Mouse (Mus musculus): ENCODE data around the gene Arl3.
A peak's percentile ranks its signal among the peaks of the same experiment; 100 is the strongest.

Arl3 gene

DNA sequence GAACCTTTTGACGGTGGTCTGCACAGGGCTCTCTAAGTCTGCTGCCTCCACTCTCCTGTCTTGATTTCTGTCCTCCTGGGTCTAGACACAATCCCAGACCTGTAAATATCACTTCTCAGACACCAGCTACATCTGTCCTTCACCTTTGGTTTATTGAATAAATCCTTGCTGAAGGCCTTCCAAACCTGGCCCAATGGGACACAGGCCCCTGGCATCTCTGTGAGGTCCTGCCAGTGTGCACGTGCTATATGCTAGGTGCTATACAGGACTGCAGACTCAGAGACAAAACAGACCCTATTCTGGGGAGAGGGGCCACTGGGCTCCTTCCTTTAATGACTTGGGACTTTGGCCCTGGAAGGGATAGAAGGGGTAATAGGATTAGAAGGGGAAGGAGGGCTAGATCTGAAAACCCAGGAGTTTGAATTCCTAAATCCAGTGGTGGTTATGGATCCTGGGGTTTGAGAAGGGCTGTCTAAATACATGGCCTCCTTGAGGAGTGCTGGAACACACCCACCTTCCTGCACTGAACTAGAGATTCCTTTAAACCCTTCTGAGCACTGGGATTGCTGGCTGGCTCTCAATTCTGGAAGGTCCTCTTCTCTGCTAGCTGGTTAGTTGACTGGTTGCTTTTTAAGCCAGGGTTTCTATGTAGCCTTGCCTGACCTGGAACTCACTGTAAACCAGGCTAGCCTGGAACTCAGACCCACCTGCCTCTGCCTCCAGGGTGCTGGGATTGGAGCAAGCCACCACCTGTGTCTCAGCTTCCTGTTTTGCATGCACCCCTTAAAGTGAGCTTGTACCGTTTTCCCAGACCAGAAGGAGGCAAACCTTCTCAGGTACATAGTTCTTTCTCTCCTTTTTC, 56.1 kb downstream of the Arl3 start:
- DNase-seq = no peak

GRCm38 (mm10) chr19:46515287-46515821, 57.6 kb downstream of the Arl3 start:
- no peak for DNase-seq

GRCm38 (mm10) chr19:46514387-46514786, 58.6 kb downstream of the Arl3 start:
- no peak for DNase-seq

DNA sequence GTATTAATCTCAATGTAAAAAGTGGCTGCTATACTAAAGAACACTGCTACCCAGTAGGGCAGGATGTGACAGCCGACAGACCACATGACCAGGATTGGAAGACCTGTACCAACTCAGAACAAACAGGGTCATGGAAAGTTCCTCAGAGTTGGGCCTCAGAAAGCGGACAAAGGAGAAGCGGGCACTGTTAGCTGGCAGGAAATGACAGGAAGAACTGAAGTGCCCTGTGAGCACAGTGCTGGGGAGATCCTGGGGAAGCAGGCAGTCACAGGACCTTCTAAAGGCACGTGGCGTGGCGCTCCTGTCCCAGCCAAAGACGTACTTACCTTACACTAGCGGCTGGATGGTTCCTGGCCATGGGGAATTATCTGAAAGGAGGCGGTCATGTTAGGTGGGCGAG, 61.7 kb downstream of the Arl3 start:
- DNase-seq = peak; percentile 53

- no peak for DNase-seq
Measured at GRCm38 (mm10) chr19:46510824-46511223, 62.2 kb downstream of the Arl3 start.

DNA sequence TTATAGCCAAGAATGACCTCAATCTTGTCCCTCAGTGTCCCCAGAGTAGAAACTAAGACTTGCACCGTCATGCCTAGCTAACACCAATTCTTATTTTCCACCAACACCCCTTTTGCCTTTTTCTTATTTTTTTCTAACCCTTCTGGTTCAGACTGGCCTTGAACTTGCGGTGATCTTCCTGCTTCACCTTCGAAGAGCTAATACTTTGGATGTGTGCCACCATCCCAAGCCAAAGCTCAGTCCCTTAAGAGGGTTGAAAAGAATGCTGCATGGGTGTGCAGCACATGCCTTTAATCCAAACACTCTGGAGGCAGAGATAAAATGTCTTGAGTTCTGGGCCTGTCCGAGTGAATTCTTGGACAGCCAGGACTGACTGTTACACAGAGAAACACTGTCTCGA, 62.6 kb downstream of the Arl3 start:
- no peak for DNase-seq

DNA sequence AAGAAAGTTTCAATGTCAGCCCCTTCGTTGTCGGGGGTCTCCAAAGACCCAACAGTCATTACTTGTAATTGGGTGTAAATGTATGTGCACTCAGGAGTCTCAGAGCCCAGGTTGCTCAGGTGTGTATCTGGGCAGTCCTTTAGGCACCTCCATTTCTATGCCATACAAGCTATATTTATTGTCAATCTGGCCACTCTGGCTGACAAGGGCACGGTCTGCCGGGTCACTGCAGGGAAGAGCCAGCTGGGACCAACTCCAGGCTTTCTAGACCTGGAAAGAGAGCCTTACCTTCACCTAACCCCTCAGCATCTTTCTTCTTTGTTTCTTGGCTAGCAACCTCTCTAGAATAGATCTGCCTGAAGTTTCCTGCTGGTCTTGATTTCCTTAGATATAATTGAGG, 63.3 kb downstream of the Arl3 start:
- peak; percentile 11 for DNase-seq

GRCm38 (mm10) chr19:46509202-46509601, 63.8 kb downstream of the Arl3 start:
- no peak for DNase-seq

DNA sequence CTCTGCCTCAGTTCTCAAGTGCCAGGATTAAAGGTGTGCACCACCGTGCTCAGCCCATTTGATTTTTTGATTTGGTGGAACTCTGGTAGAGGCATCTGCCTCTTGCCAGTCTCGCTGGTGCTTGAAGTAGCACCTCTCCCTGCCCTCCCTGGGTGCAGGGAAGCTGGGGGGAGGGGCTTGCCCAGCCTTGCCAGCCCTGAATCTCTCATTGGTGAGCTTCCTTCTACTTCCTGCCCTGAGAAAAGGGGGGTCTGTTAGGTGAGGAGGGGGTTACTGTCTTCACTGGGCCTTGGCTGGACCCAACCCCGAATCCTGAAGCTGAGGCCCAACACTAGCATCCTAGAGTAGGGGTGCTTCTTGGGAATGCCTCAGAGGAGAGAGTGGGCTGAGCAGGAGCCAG, 64.3 kb downstream of the Arl3 start:
- DNase-seq = no peak

- peak; percentile 84 for DNase-seq
Measured at GRCm38 (mm10) chr19:46507806-46508205, 65.2 kb downstream of the Arl3 start.

DNA sequence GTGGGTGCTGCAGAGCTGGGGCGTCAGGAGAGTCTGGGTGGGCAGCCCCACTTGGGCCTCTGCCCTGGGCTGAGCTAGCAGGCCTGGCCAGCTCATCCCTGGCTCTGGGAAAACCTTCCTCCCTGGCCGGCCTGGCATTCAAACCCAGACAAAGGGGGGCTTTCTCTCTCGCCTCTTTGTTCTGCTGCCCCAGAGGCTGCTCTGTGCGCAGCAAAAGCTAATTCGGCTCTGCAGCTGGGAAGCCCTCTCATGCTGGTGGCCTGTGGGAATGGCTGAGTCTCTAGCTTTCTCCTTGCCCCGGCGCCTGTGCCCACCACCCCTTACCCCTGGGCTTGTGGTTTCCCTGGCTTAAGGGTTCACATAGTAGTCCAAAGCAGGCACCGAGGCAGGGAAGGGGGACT, 65.8 kb downstream of the Arl3 start:
- no peak for DNase-seq

- DNase-seq = no peak
Measured at GRCm38 (mm10) chr19:46506372-46506717, 66.7 kb downstream of the Arl3 start.

DNA sequence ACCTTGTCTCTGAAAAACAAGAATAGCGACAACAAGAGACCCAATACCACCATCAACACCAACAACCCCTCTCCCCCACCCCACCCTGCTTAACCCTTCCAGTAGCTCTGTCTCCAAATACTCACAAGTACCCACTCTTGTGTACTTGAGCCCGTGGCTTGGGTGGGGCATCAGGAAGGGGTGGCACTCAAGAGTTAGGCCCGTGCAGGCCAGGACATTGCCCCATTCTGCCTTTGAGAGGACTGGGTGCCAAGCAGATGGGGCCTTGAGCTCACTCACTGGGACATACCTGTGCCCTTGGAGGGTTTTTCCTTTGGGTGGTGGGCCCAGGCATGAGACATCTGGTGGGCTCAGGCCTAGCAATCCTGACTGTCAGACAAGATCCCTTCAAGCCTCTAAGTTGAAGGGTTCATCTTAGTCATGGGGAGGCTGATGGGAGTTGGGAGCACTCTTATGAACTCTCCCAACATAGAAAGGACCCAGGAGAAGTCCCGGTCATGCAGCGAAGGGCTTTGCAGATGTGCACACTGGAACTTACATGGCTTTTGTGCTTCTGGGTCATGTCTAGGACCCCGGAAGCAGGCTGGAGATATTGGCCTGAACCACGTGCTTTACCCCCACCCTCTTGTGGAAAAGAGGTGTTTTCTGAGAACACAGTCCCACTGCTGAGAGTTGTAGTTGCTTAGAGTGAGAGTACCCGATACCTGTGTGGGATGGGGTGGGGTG, 67.2 kb downstream of the Arl3 start:
- DNase-seq = no peak

DNA sequence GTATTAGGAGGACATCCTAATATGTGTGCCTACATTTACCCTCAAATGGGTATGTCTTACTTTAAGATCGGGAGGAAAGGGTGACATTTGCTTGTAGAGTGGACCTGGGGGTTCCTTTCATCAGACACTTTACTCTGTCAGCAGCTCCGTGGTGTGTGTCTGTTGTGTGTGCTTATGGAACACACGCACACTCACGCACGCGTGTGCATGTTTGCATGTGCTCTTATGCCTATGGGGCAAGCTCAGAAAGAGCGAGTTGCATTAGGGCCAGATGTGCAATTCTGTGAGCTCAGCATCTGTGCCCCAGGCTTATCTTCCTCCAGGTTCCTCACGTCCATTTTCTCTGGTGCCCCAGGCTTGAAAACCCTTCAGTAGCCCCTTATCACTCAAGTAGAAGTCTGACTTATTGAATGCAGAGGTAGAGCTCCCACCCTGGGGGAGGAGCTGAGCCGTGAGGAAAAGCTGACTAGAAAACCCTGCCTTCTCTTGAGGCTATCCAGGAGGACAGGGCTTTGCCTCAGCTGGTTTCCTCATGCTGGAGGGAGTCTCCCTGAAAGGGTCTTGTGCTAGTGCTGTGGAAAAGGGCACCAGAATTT, 68.1 kb downstream of the Arl3 start:
- DNase-seq = no peak

- DNase-seq = peak; percentile 63
Measured at GRCm38 (mm10) chr19:46504085-46504552, 68.9 kb downstream of the Arl3 start.

GRCm38 (mm10) chr19:46503351-46504084, 69.5 kb downstream of the Arl3 start:
- DNase-seq = peak; percentile 89

DNA sequence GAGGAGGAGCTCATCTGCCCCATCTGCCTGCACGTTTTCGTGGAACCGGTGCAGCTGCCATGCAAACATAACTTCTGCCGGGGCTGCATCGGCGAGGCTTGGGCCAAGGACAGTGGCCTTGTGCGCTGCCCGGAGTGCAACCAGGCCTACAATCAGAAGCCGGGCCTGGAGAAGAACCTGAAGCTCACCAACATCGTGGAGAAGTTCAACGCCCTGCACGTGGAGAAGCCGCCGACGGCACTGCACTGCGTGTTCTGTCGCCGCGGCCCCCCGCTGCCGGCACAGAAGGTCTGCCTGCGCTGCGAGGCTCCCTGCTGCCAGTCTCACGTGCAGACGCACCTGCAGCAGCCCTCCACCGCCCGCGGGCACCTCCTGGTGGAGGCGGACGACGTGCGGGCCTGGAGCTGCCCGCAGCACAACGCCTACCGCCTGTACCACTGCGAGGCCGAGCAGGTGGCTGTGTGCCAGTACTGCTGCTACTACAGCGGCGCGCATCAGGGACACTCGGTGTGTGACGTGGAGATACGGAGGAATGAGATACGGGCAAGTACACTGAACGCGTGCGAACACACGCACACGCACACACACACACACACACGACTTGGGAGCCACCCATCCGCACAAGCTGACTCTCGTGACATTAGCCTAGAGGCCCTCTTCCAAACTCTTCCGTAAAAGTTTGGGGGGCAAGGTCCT, 70.4 kb downstream of the Arl3 start:
- DNase-seq = peak; percentile 88

DNA sequence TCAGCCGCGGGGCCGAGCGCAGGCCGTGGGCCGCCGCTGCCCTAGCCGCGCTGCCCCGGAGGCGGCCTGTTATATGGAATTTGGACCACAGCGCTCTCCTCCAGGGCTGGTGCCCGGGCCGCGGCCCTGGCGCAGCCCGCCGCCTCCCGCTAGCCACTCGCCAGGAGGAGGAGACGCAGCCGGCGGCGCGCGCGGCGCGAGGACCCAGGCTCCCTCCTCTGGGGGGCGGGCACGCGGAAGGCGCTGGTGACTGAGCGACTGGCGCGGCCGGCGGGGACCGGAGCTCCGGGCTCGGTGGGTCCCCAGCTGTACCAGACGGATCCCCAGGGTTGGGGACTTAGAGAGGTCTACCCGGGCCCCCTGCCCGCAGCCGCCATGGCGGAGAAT, 70.9 kb downstream of the Arl3 start:
- peak; percentile 83 for DNase-seq

GRCm38 (mm10) chr19:46501401-46502068, 71.5 kb downstream of the Arl3 start, which contains the start of gene Trim8:
Gene Trim8, plus strand, starts transcription at chr19:46501702.
- DNase-seq = peak; percentile 90

DNA sequence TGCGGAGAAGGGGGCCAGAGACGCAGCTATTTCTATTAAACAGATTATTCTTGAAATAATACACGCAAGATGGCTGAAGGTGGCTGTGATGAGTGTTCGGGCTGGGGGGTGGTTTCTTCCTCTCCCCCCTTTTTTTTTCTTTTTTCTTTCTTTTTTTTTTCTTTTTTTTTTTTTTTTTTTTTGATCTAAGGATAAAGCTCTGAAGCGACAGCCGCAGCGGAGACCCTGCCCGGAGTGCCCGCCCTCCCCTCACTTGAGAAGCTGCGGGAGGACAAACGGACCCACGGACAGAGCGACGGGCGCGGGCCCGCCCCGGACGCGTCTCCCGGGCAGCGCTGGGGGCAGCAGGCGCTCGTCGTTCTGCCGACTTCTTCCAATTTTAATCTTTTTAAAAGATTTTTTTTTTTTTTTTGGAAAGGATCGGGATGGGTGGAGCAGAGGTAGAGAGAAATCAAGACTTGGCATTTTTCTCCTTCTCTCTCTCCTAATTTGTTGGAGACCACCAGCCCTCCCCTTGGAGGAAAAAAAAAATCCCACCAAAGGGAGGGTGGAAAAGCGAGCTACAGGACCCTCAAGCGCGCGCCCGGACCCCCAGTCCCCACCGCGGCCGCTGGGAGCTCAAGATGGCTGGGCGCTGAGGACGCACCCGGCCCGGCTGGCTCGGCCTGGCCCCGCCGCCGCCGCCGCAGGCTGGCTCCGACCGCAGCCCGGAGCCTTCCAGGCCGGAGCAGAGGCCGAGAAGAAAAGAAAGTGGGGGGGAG, 72.2 kb downstream of the Arl3 start:
- DNase-seq = no peak

All from kidney, adult 18-20 months (tissue).